Mouse (Mus musculus) telencephalon, adult 2 months (tissue): Measurements from ENCODE around the gene Olfr1034.
"Not testable (repeated sequence)": the region's sequence is repeated elsewhere in the genome, so short reads cannot be mapped to it uniquely, and the experiment has no call there.

Experiments used
- DNase-seq: peaks from one replicate; pipeline ENCODE4 v3.0.0-alpha.2; 2011; ENCODE audit warnings: low read depth, low spot score

Gene Olfr1034

DNA sequence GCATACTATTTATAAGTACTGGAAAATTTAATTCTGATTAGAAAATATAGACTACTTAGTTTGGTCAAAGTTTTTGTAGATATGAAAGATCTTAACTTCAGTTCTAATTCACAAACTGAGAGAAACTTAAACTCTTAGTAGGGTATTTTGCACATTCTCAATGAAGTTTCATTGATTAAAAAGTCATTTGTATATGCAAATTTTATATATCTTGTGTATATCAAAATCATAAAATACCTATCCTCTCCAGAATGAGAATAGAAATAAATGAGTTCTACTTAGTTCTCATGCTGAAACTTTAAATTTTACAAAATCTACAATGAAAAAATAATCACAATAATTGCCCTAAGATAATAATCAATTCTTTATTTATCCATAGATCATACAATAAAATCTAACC, at the start of gene Olfr1034:
TSS of gene Olfr1034 (plus strand) at position 301 of the 400 bp plus-strand sequence.
- no peak for DNase-seq

DNA sequence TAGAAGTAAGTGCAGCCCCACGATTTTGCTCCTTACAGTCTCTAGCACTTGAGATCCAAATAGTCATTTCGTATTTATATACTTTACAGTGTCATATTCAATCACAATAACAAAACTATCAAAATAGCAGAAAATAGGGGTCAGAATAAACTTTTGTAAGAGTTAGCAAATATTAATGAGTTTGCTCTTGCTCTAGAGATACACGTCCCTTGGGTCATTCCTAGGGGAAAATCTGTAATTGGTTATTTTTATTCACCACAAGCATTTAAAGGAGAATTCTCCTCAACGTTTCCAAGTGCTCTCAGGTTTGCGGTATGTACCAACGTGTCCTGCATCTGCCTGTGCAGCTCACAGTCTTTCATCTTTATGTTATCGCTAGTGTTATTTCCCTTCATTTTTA, 40.4 kb upstream of the Olfr1034 start, which contains the start of gene Olfr1032:
TSS of gene Olfr1032 (plus strand) at position 301 of the 400 bp plus-strand sequence.
- DNase-seq = no peak

GRCm38 (mm10) chr2:86020406-86020805, 25.3 kb upstream of the Olfr1034 start, which contains the start of gene Olfr1033:
TSS of gene Olfr1033 (plus strand) at chr2:86020633.
- DNase-seq = not testable (repeated sequence)

- not testable (repeated sequence) for DNase-seq
Observed at GRCm38 (mm10) chr2:86021518-86021917, 24.1 kb upstream of the Olfr1034 start.

- not testable (repeated sequence) for DNase-seq
Observed at GRCm38 (mm10) chr2:86050777-86051176, 5.1 kb downstream of the Olfr1034 start.

GRCm38 (mm10) chr2:86063766-86064165, 18.1 kb downstream of the Olfr1034 start:
- DNase-seq = not testable (repeated sequence)

DNA sequence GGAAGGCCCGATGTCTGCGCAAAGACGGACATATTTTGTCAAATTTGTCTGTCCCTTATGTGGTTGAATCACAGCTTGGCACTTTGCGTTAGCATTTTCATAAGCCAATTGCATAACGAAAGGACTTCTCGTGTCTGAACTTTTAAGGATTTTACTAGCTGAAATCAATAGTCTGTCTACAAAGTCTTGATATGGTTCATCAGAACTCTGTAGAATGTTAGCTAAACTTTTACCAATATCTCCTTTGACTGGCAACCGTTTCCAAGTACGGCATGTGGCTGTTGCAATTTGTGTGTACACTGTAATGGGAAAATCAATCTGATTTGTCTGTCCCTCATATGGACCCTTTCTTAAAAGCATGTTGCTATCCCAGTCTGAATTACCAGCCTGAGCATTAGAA, 24.5 kb downstream of the Olfr1034 start:
- no peak for DNase-seq

DNA sequence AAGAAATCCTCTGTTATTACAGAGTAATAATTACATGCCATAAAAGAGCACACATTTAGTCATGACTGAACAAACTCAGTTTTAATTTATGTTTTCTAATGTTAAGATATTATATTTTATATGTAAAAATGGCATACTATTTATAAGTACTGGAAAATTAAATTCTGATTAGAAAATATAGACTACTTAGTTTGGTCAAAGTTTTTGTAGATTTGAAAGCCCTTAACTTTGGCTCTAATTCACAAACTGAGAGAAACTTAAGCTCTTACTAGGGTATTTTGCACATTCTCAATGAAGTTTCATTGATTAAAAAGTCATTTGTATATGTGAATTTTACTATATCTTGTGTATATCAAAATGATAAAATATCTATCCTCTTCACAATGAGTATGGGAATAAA, 28.0 kb downstream of the Olfr1034 start, which contains the start of gene Olfr1036:
TSS of gene Olfr1036 (plus strand) at position 301 of the 400 bp plus-strand sequence.
- not testable (repeated sequence) for DNase-seq

- not testable (repeated sequence) for DNase-seq
Observed at GRCm38 (mm10) chr2:86080478-86080877, 34.8 kb downstream of the Olfr1034 start.

- DNase-seq = no peak
Observed at GRCm38 (mm10) chr2:86087285-86087684, 41.6 kb downstream of the Olfr1034 start, which contains the start of gene Olfr1037. TSS of gene Olfr1037 (minus strand) at chr2:86087385.
